Mouse (Mus musculus): ENCODE measurements around the gene Trim14.

DNA sequence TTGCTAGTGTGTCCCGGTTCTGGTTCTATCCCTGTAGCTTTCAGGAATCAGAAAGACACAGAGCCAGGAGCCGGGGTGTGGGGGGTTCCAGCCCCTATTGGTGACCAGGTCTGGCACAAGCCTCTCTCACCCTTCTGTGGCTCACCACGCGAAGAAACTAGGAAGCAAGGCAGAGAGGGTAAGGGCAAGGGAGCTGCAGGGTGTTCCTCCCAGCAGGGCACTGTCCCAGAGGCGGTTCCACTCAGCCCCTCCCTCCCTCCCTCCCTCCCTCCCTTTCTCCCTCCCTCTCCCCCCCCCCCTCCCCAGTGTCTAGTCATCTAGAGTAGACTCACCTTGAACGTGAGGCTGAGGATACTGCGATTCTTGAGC lies 8.4 kb downstream of the Trim14 start:
- TF ChIP-seq EP300 (IDR thresholded peaks at IDR 0.05; ENCODE audit: low read depth) (no peak), CTCF (IDR thresholded peaks at IDR 0.05; ENCODE audit: low read depth) (no peak)
